Mouse (Mus musculus): Measurements from ENCODE around the gene Wdr24.

DNA sequence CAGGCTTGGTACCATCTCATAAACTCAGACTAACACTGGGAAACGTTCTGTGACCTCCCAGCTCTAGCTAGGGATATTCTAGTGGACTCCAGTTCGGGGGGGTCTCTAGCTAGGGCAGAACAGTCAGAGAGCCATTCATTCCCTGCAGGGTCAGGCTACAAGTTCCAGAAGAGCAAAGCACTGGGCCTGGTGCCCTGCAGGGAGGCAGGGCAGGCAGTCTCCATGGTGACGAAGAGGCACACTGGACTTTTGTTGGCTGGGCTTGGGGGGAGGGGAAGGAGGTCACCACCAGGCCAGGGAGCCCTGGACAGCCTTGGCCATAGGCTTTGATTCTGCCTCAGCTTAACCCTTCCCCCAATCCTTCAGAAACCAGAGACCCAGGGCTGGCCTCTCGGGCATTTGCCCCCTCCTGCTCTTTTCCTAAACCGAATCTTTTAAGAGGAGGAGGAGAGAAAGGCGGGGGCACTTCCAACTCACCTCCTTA, 27.8 kb upstream of the Wdr24 start, which contains the start of gene AC134908.4:
- TF ChIP-seq CTCF (conservative IDR thresholded peaks at IDR 0.05; ENCODE audit: low read length) (no peak), NANOG (IDR thresholded peaks at IDR 0.05; ENCODE audit: borderline replicate concordance, low read length) (no peak), POU5F1 (IDR thresholded peaks at IDR 0.05; ENCODE audit: borderline replicate concordance, low read length) (no peak)

Data from E14TG2a.4 (cell line).